Mouse (Mus musculus) heart, adult 9 months (tissue): ENCODE measurements around the gene Grik4.
"Not testable (repeated sequence)": the region's sequence is repeated elsewhere in the genome, so short reads cannot be mapped to it uniquely, and the experiment has no call there.

ENCODE experiments used
- DNase-seq, 2 experiments: peaks; one replicate each; pipeline ENCODE4 v3.0.0; 2022; ENCODE audit warnings: low spot score in 2 of 2

Grik4 gene

DNA sequence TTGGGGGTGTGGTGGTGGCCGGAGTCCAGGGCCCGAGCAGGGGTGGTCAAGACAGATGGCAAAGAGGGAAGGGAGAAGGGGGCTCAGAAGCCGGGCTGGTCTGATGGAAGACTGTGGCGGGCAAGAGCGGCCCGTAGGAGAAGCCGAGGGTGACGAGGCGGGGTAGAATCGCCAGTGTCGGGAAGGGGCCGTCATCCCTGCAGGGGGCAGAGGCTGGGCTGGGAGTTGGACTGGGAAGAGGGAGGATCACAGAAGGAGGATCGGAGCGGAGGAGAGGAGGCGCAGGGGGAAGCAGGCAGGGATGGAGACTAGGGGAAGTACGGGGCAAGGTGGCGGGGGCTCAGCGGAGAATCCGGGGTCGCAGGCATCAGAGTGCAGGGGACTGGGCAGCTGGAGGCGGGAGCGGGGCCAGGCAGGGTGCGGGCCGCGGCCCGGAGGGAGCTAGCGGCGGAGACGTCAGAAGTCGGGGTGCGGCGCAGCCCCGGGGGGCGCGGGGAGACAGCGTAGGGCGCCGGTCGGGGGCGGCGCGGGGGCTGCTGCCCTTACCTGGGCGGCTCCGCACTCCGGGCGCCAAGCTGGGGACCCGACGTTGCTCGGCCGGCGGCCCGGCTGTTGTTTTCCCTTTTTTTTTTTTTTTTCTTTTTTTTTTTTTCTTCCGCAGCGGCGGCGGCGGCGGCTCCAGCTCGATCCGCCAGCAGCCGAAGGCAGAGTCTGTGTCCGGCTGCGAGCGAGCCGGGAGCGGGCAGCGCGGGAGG, at the start of gene Grik4:
TSS of gene Grik4 (minus strand) at position 713 of the 755 bp plus-strand sequence.
- DNase-seq, result no peak

- DNase-seq, result no peak
Measured at GRCm38 (mm10) chr9:42993659-42994058, 49.4 kb upstream of the Grik4 start.

GRCm38 (mm10) chr9:42987988-42988387, 43.7 kb upstream of the Grik4 start:
- DNase-seq, result no peak

GRCm38 (mm10) chr9:42968894-42969521, 24.7 kb upstream of the Grik4 start:
- DNase-seq, result no peak

DNA sequence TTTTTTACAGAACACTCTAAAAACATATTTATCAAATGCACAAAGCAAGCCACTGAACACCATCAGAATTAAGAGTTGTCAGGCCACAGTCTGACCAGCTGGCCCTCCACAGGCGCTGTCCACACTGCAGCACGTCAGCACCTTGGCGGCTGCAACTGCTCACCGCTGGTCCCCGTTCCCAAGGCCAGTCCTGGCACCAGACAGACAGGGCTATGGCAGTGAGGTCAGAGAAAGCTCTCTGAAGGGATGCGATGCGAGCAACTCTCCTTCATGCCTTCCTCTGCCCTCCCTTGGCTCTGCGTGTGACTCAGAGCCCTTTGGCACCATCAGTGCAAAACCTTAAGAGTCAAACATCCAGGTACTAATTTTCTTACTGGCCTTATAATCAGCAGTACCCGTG, 23.4 kb upstream of the Grik4 start:
- no peak for DNase-seq

- DNase-seq, result not testable (repeated sequence)
Measured at GRCm38 (mm10) chr9:42964809-42965208, 20.5 kb upstream of the Grik4 start.

- DNase-seq, result no peak
Measured at GRCm38 (mm10) chr9:42964366-42964765, 20.1 kb upstream of the Grik4 start.

GRCm38 (mm10) chr9:42962506-42962905, 18.2 kb upstream of the Grik4 start:
- DNase-seq, result no peak

- no peak for DNase-seq
Measured at GRCm38 (mm10) chr9:42958401-42958800, 14.1 kb upstream of the Grik4 start.

- DNase-seq, result no peak
Measured at GRCm38 (mm10) chr9:42948381-42948780, 4.1 kb upstream of the Grik4 start.

DNA sequence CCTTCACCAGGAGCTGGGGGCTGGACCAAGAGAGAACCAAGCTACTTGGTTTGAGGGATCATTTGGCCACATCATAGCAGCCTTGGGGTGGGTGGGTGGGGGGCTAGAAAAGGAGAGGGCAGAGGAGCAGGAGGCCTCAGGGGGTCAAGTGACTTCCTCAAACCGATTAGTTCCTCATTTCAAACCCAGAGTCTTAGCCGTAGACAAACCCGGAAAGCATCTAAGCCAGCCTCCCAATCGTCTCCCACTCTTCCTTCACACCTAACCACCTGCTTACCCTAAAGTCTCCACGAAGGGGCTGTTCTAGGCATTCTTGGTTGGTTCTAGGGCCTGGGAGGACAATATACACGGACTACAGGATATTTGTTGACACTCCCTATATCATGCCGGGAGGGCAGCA, 881 bp upstream of the Grik4 start:
- DNase-seq, result no peak

DNA sequence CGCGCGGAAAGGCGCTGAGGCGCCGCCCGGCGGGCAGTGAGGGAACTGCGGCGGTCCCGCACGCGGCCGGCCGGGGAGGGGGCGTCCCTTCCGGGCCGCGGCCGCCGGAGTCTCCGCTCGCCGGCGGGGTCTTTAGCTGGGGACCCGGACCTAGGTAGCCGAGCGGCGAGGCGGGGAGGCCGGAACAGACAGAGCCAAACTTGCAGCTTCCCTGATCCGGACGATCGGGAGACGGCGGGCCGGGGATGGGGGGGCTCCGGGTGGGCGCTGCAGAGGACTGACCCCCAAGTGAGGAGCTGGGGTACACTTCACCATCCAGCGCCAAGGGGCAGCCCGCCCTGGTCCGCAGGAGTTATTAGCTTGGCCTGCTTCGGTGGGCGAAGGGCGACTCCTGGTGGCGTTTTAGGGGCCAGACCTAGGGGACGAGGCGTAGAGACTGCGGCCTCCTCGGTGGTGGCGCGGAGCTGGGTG, 278 bp upstream of the Grik4 start:
- DNase-seq, result peak; percentile 64 to 75

GRCm38 (mm10) chr9:42943057-42943529, 1.2 kb downstream of the Grik4 start:
- no peak for DNase-seq

DNA sequence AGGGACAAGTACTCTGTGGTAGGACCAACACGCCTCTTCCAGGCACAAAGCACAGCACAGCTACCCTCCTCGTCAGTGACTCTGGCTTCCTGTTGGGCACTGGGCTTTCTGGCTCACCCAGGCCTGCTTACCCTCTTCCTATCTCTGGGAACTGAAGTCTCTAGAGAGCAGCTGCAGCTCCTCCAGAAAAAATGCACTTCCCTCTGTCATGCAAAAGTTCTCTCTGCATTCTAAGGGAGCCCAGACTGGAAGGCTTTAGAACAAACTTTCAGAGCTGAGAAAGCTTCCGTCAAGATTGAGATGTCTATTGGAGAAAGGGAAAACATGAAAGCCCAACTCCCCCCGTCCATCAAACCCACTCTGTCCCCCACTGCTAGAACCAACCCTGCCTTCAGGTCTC, 2.1 kb downstream of the Grik4 start:
- no peak for DNase-seq

- DNase-seq, result no peak
Measured at GRCm38 (mm10) chr9:42932146-42932545, 12.1 kb downstream of the Grik4 start.

GRCm38 (mm10) chr9:42927498-42927897, 16.8 kb downstream of the Grik4 start:
- no peak for DNase-seq

DNA sequence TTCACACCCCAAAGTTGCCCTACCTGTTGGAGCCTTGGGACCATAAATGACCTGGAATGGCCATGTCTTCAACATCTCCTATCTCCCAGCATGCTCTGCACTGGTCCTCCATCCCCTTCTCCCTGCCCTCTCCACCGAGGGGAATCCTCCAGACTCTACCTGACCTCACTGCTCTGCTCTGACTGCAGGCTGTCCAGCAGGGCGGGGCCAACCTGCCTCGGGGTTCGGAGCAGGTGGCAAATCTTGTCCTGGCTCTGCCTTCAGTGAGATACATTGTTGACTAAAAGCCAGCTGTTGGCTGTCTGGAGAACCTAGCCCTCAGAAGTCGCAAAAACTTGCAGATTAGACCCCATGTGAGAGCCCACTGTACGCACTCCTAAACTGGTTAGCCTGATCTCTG, 17.7 kb downstream of the Grik4 start:
- DNase-seq, result no peak

DNA sequence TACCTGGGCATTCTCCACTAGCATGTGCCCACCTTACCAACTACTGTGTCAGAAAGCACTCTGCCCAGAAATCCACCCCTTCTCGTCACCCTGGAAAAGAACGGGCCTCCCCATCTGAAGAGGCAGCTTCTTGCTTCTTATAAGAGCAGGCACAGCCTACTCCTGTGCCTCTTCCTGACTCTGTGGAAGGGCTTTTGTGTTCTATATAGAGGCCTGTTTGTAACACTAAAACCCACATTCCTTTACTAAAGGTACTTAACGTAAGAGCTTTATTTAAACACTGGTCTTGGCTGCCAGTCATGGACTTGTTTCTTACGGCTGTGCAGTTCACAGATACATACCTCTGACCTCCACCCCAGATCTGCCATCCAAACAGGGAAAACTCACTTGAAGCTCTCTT, 22.5 kb downstream of the Grik4 start:
- no peak for DNase-seq

GRCm38 (mm10) chr9:42920190-42920589, 24.1 kb downstream of the Grik4 start:
- DNase-seq, result no peak

DNA sequence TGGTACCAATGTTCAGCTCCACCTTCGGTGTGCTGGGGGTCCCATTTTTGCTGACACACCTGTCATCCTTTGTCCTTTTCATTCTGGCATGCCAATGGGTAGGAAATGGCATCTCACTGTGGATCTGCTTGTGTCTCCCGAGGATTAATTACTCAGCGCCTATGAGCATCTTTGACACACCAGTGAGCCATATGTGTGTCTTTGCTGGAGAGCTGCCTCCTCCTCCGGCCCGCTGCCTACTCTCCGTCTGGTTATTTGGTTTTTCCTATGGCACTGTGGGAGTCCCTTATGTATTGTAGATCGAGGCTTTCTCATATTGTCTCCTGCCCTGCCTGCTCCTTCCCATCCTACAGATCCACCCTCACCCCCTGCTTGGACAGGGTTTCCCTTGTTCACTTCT, 26.4 kb downstream of the Grik4 start:
- DNase-seq, result no peak

GRCm38 (mm10) chr9:42913201-42913600, 31.1 kb downstream of the Grik4 start:
- DNase-seq, result no peak

- peak; percentile 3 to 23 for DNase-seq
Measured at GRCm38 (mm10) chr9:42908657-42909313, 35.5 kb downstream of the Grik4 start.

- no peak for DNase-seq
Measured at GRCm38 (mm10) chr9:42906995-42907394, 37.3 kb downstream of the Grik4 start.
